16 mouse cellular contexts compared by ENCODE assay signal in the genomic region with DNA sequence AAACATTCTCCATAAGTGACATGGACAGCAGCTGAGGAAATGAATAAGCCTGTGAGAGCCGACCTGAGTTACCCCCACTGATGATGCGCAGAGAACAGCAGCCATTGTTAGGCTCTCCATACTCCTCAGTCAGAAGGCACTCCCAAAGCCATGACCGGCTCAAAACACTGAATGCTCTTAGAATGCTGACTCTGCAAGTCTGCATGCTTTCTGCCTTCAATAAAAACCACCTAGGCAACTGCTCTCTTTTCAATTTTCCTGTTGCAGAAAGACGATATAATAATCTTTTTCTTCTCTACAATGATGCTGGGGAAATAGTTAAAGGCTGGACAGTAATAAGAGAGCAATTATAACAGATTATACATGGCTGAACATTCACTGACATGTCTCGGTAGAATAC.
"Had no signal": no experiment of that assay in that cellular context is flagged by ENCODE, and none has a peak within 500 bp of the region (broad histone marks: within the 10 kb centered on the region; RNA-seq: fewer than 3 reads in every experiment).

No protein-coding gene starts in this region.

- H3K4me1 ChIP-seq: neural tube, embryonic 13.5 days; neural tube, embryonic 15.5 days; stomach, embryonic 15.5 days had no signal

- H3K9ac ChIP-seq: neural tube, embryonic 13.5 days; neural tube, embryonic 15.5 days; stomach, embryonic 15.5 days had no signal

- H3K27me3 ChIP-seq: neural tube, embryonic 13.5 days; neural tube, embryonic 15.5 days; stomach, embryonic 15.5 days had no signal

- H3K9me3 ChIP-seq: neural tube, embryonic 13.5 days; neural tube, embryonic 15.5 days; stomach, embryonic 15.5 days had no signal

- DNase-seq: retina, postnatal 1 day; right cerebral cortex, adult 18-20 months; right cerebral cortex, postnatal 14 days; right cerebral cortex, postnatal 25 days; right cerebral cortex, postnatal 4 days; spleen, adult 18-20 months; thymus, adult 18-20 months; thymus, adult 2 months; thymus, postnatal 14 days; thymus, postnatal 25 days; thymus, postnatal 36 days; thymus, postnatal 4 days had no signal

- H3K27ac ChIP-seq: neural tube, embryonic 13.5 days; neural tube, embryonic 15.5 days; stomach, embryonic 15.5 days; stomach, postnatal 0 days had no signal

- H3K4me3 ChIP-seq: neural tube, embryonic 13.5 days; neural tube, embryonic 15.5 days; stomach, embryonic 15.5 days had no signal

- H3K4me2 ChIP-seq: neural tube, embryonic 13.5 days; neural tube, embryonic 15.5 days; stomach, embryonic 15.5 days had no signal

- H3K36me3 ChIP-seq: neural tube, embryonic 13.5 days; neural tube, embryonic 15.5 days; stomach, embryonic 15.5 days had no signal
